Mouse (Mus musculus) thymus, adult 2 months (tissue): ENCODE measurements around the gene Gucy2d.

ENCODE experiments used
- CTCF ChIP-seq: fragments of 200-500 bp; IDR thresholded peaks from 2 replicates; pipeline ENCODE4 v1.5.1; 2012; ENCODE audit warnings: mild to moderate bottlenecking, control low read depth, low read length, moderate library complexity, borderline replicate concordance; ENCODE audit not compliant: control insufficient read depth, poor library complexity, insufficient read depth; ENCODE audit errors: extremely low read depth
- POLR2A ChIP-seq: fragments of 200-500 bp; IDR thresholded peaks from 2 replicates; pipeline ENCODE4 v1.6.1; 2012; ENCODE audit warnings: mild to moderate bottlenecking, low read length, control low read depth, moderate library complexity; ENCODE audit not compliant: control insufficient read depth, poor library complexity, insufficient read depth; ENCODE audit errors: extremely low read depth

- TF ChIP-seq CTCF (no peak), POLR2A (no peak)
These were observed 50.1 kb downstream of the Gucy2d start for GRCm38 (mm10) chr7:98490328-98490727.
